Mouse (Mus musculus): ENCODE data around the gene Ankrd63.

DNA sequence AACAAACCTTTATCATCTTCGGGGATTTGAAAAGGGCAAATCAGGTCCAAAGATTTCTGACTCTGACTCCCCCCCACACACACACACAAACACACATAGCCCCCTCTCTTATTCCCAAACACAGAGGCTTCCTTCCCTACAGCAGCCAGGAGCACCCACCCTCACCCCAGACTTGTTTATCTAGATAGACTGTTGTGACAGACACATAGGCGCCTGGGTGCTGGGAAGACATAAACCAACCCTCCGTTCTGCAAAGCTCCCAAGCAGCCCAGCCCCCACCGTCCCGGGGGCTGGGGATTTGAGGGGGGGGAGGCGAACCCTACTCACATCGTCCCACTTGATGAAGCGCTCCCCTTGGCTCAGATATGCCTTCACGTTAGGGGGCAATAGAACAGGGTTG, 24.1 kb upstream of the Ankrd63 start:
- TF ChIP-seq CTCF (IDR thresholded peaks at IDR 0.05; ENCODE audit: low read depth, low read length) (no peak), POLR2A (IDR thresholded peaks at IDR 0.05; ENCODE audit: extremely low read depth, insufficient read depth, low read length) (no peak)
